Mouse (Mus musculus) stomach, embryonic 14.5 days (tissue): ENCODE results near the gene Ltbp2. TPM values are rescaled to one million over a fixed set of nuclear protein-coding genes. Genes with fewer than 3 reads are reported as not detected.

Source experiments
- ATAC-seq: fragments of 200-750 bp; cut with Nextera tagmentation; 2 replicates; pipeline ENCODE4 v1.8.0; 2017; ENCODE audit warnings: low read depth, moderate TSS enrichment; ENCODE audit not compliant: insufficient number of reproducible peaks, insufficient read depth, low FRiP score
- H3K27ac ChIP-seq: fragments of 300-500 bp; sonication (generic); 2 replicates; pipeline ENCODE4 v1.5.1; 2014; ENCODE audit warnings: mild to moderate bottlenecking, low read length, moderate library complexity, mixed read lengths
- H3K27me3 ChIP-seq: fragments of 300-500 bp; sonication (generic); 2 replicates; pipeline ENCODE4 v1.6.1; 2014; ENCODE audit warnings: low read length, control low read depth, mixed read lengths; ENCODE audit not compliant: control insufficient read depth, insufficient read depth
- H3K36me3 ChIP-seq: fragments of 300-500 bp; sonication (generic); 2 replicates; pipeline ENCODE4 v1.6.1; 2014; ENCODE audit warnings: mild to moderate bottlenecking, control low read depth, low read length, moderate library complexity, mixed read lengths; ENCODE audit not compliant: control insufficient read depth, insufficient read depth
- H3K4me1 ChIP-seq: fragments of 300-500 bp; sonication (generic); 2 replicates; pipeline ENCODE4 v1.6.1; 2014; ENCODE audit warnings: low read length, control low read depth, mixed read lengths; ENCODE audit not compliant: control insufficient read depth, insufficient read depth
- H3K4me2 ChIP-seq: fragments of 300-500 bp; sonication (generic); replicated peaks from 2 replicates; pipeline ENCODE4 v1.6.1; 2014; ENCODE audit warnings: low read depth, low read length, control low read depth
- H3K4me3 ChIP-seq: fragments of 300-500 bp; sonication (generic); 2 replicates; pipeline ENCODE4 v1.5.1; 2014; ENCODE audit warnings: low read depth, low read length, control low read depth
- H3K9ac ChIP-seq: fragments of 300-500 bp; sonication (generic); replicated peaks from 2 replicates; pipeline ENCODE4 v1.6.1; 2014; ENCODE audit warnings: low read depth, mild to moderate bottlenecking, control low read depth, low read length, moderate library complexity, mixed read lengths
- H3K9me3 ChIP-seq: fragments of 300-500 bp; sonication (generic); 2 replicates; pipeline ENCODE4 v1.6.1; 2016; ENCODE audit warnings: low read depth, low read length, control low read depth; ENCODE audit not compliant: control insufficient read depth
- WGBS: fragments of 180-500 bp; shearing (Covaris S2); extraction: QIAGEN DNeasy Blood & Tissue Kit; methylation state at CpG from one replicate; pipeline ENCODE4 v1.1.7; 2014; 5-methylcytosine and 5-hydroxymethylcytosine counted together
- polyA plus RNA-seq: library from polyadenylated mRNA; unstranded; fragments of >200 nt; fragmentation: Nextera tagmentation; extraction: Ambion mirVana; gene quantifications from 2 replicates; pipeline ENCODE4 v1.2.1, GENCODE M21; 2014

Ltbp2 gene
- polyA plus RNA-seq = 0.36 and 0.45 TPM in 2 replicates

- Histone ChIP-seq H3K4me3 (peak within 1 kb of the TSS; percentile 38), H3K27me3 (peaks cover 44% of the 10 kb centered on the region), H3K9ac (no peak within 1 kb of the TSS), H3K9me3 (no peaks in the 10 kb centered on the region), H3K4me1 (peaks cover 14% of the 10 kb centered on the region), H3K27ac (no peak within 1 kb of the TSS), H3K36me3 (no peaks in the 10 kb centered on the region), H3K4me2 (peak within 1 kb of the TSS; percentile 51)
- WGBS = 1% methylated on average over 34 of the region's 34 CpGs
- peak; percentile 47; the same call in 1 of the 2 replicates for ATAC-seq
Observed at GRCm38 (mm10) chr12:84876481-84877121, at the start of gene Ltbp2. Gene Ltbp2 (minus strand): TSS chr12:84876532.

- ATAC-seq = no peak
- no peaks in the 10 kb centered on the region for H3K27me3 ChIP-seq
- whole genome bisulfite sequencing = 96% methylated on average over 5 of the region's 5 CpGs
- H3K9ac ChIP-seq = no peak overlapping the region
- no peak overlapping the region for H3K27ac ChIP-seq
- no peak overlapping the region for H3K4me3 ChIP-seq
- no peaks in the 10 kb centered on the region for H3K9me3 ChIP-seq
- no peaks in the 10 kb centered on the region for H3K4me1 ChIP-seq
- H3K4me2 ChIP-seq = no peak overlapping the region
- H3K36me3 ChIP-seq = peaks cover 30% of the 10 kb centered on the region
Observed at GRCm38 (mm10) chr12:84924324-84924723, 48.0 kb upstream of the Ltbp2 start.

- H3K4me3 ChIP-seq = no peak overlapping the region
- H3K9me3 ChIP-seq = no peaks in the 10 kb centered on the region
- H3K27me3 ChIP-seq = no peaks in the 10 kb centered on the region
- WGBS = 76% methylated on average over 8 of the region's 8 CpGs
- no peak overlapping the region for H3K9ac ChIP-seq
- H3K36me3 ChIP-seq = peaks cover 23% of the 10 kb centered on the region
- ATAC-seq = no peak
- no peaks in the 10 kb centered on the region for H3K4me1 ChIP-seq
- H3K4me2 ChIP-seq = no peak overlapping the region
- no peak overlapping the region for H3K27ac ChIP-seq
Observed at GRCm38 (mm10) chr12:84921881-84922419, 45.6 kb upstream of the Ltbp2 start.

- Histone ChIP-seq H3K4me3 (no peak overlapping the region), H3K4me1 (no peaks in the 10 kb centered on the region), H3K27ac (no peak overlapping the region), H3K9ac (no peak overlapping the region), H3K4me2 (no peak overlapping the region), H3K27me3 (no peaks in the 10 kb centered on the region), H3K9me3 (no peaks in the 10 kb centered on the region), H3K36me3 (peaks cover 20% of the 10 kb centered on the region)
- no peak for ATAC-seq
- 90% methylated on average over 6 of the region's 6 CpGs for WGBS
Observed at GRCm38 (mm10) chr12:84918809-84919208, 42.5 kb upstream of the Ltbp2 start.

GRCm38 (mm10) chr12:84917799-84918198, 41.5 kb upstream of the Ltbp2 start:
- ATAC-seq = no peak
- H3K4me3 ChIP-seq = no peak overlapping the region
- H3K27ac ChIP-seq = no peak overlapping the region
- no peaks in the 10 kb centered on the region for H3K27me3 ChIP-seq
- H3K9me3 ChIP-seq = no peaks in the 10 kb centered on the region
- 73% methylated on average over 3 of the region's 3 CpGs for WGBS
- peaks cover 20% of the 10 kb centered on the region for H3K36me3 ChIP-seq
- no peak overlapping the region for H3K4me2 ChIP-seq
- H3K9ac ChIP-seq = no peak overlapping the region
- no peaks in the 10 kb centered on the region for H3K4me1 ChIP-seq

- no peak for ATAC-seq
- Histone ChIP-seq H3K27me3 (no peaks in the 10 kb centered on the region), H3K4me2 (no peak overlapping the region), H3K4me3 (no peak overlapping the region), H3K27ac (no peak overlapping the region), H3K36me3 (peaks cover 10% of the 10 kb centered on the region; the same call in 1 of the 2 replicates), H3K9ac (no peak overlapping the region), H3K9me3 (no peaks in the 10 kb centered on the region), H3K4me1 (no peaks in the 10 kb centered on the region)
- WGBS = 92% methylated on average over 5 of the region's 5 CpGs
Observed at GRCm38 (mm10) chr12:84914959-84915358, 38.6 kb upstream of the Ltbp2 start.

GRCm38 (mm10) chr12:84912652-84913104, 36.3 kb upstream of the Ltbp2 start:
- ATAC-seq = no peak

GRCm38 (mm10) chr12:84911640-84912039, 35.3 kb upstream of the Ltbp2 start:
- H3K36me3 ChIP-seq = peaks cover 2% of the 10 kb centered on the region; the same call in 1 of the 2 replicates
- H3K27me3 ChIP-seq = no peaks in the 10 kb centered on the region
- no peak overlapping the region for H3K9ac ChIP-seq
- 77% methylated on average over 2 of the region's 2 CpGs for WGBS
- no peaks in the 10 kb centered on the region for H3K9me3 ChIP-seq
- no peak overlapping the region for H3K27ac ChIP-seq
- H3K4me2 ChIP-seq = no peak overlapping the region
- H3K4me1 ChIP-seq = peaks cover 6% of the 10 kb centered on the region
- no peak for ATAC-seq
- H3K4me3 ChIP-seq = no peak overlapping the region

More at GRCm38 (mm10) chr12:84912652-84913104, 36.3 kb upstream of the Ltbp2 start:
- WGBS = 87% methylated on average over 4 of the region's 4 CpGs
- Histone ChIP-seq H3K9ac (no peak overlapping the region), H3K9me3 (no peaks in the 10 kb centered on the region), H3K4me3 (no peak overlapping the region), H3K27ac (no peak overlapping the region), H3K4me2 (no peak overlapping the region), H3K4me1 (peaks cover 3% of the 10 kb centered on the region), H3K36me3 (peaks cover 2% of the 10 kb centered on the region; the same call in 1 of the 2 replicates), H3K27me3 (no peaks in the 10 kb centered on the region)
